Mouse (Mus musculus) left cerebral cortex, adult 8-10 months (tissue): Measurements from ENCODE around the gene Lgals3. TPM values are rescaled to one million over a fixed set of nuclear protein-coding genes. Genes with fewer than 3 reads are reported as not detected.

Experiments used
- DNase-seq, 2 experiments: peaks; one replicate each; pipeline ENCODE4 v3.0.0; 2022; ENCODE audit warnings: low spot score in 2 of 2
- total RNA-seq, 4 experiments: library from RNA; stranded (reverse); gene quantifications; 2 replicates each; pipeline ENCODE4 v1.2.4; 2022

The Lgals3 gene
- total RNA-seq, 4 experiments from 2014 or later = 0.66 to 1.8 (median 0.93) TPM

DNA sequence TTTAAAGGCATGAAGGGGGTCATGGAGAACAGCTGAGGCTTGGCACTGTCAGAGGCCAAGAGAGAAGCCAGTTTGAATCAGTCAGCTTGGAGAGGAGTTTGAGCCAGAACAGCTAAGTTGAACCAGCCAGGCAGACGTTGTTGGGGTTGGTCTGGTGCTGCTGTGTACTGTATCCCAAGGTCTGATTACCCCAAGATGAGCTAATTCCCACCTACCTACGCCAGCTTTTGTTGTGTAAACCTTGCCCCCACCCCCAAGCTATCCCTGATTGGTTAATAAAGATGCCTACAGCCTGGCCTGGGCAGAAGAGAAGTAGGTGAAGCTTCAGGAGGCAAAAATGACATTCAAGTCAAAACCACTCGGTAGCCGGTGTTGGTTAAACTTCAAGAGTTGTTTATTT is 54.9 kb downstream of the Lgals3 start:
- no peak for DNase-seq

DNA sequence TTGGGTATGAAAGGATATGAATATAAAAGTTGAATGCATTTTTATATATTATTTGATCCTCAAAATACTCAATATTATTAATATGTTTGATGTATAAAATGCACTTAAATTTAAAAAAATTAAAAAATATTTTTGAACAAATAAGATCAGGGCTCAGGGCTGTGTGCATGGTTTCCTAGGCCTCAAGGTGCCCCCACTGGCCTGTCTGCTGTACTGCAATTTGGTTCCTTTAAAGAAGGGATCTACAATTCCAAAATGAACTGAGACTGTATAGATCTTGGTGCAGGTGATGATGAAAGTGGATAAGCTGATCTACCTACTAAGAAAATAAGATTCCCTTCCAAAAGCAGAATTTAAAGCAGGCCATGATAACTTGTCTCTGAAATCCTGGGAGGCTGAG is 65.4 kb downstream of the Lgals3 start:
- no peak for DNase-seq

Other genes with a start within 250 kb of the Lgals3 start
- 1 to 10 TPM in 2 of 4 experiments, under 1 TPM in 2; 0.63 to 1.1 (median 1.0) TPM for gene Gch1, start 178.3 kb upstream of the Lgals3 start, total RNA-seq
- gene Wdhd1, start 90.9 kb upstream of the Lgals3 start, total RNA-seq = 1 to 10 TPM; 5.0 to 6.5 (median 5.5) TPM
- 10 to 100 TPM; 11.7 to 12.9 (median 12.0) TPM for gene Socs4, start 90.8 kb upstream of the Lgals3 start, total RNA-seq
- gene Mapk1ip1l, start 69.5 kb upstream of the Lgals3 start, total RNA-seq = 10 to 100 TPM; 52.3 to 54.7 (median 54.3) TPM
- gene Dlgap5, start 50.7 kb downstream of the Lgals3 start, total RNA-seq = 1 to 10 TPM in 1 of 4 experiments, under 1 TPM in 3; 0.34 to 1.2 (median 0.42) TPM
- 100 to 1,000 TPM in 1 of 4 experiments, 10 to 100 TPM in 3; 80.4 to 102 (median 92.3) TPM for gene Fbxo34, start 82.7 kb downstream of the Lgals3 start, total RNA-seq
- 10 to 100 TPM; 18.3 to 19.3 (median 18.8) TPM for gene Atg14, start 202.9 kb downstream of the Lgals3 start, total RNA-seq